Mouse (Mus musculus) neutrophil, adult 59 days (primary cell): ENCODE measurements around the gene Vmn1r132. TPM values are rescaled to one million over a fixed set of nuclear protein-coding genes. Genes with fewer than 3 reads are reported as not detected.

Source experiments
- total RNA-seq, 2 experiments: library from RNA; stranded (reverse); gene quantifications; 1 replicate in 1 of 2; 2 replicates in 1 of 2; pipeline ENCODE4 v1.2.4; 2023

The Vmn1r132 gene
- not detected for total RNA-seq

GRCm38 (mm10) chr7:21613792-21614191 lies at the start of gene Vmn1r132:
TSS of gene Vmn1r132 (plus strand) at chr7:21614092.

Other genes starting within 250 kb of the Vmn1r132 start
- not detected for gene Gm6882, start 181.3 kb upstream of the Vmn1r132 start, total RNA-seq
- gene Vmn1r130, start 102.3 kb upstream of the Vmn1r132 start, total RNA-seq: not detected
- not detected for gene Vmn1r131, start 68.0 kb upstream of the Vmn1r132 start, total RNA-seq
- not detected for gene Gm4175, start 147.4 kb downstream of the Vmn1r132 start, total RNA-seq
- gene Gm4177, start 182.6 kb downstream of the Vmn1r132 start, total RNA-seq: not detected
- not detected for gene Vmn1r135, start 218.3 kb downstream of the Vmn1r132 start, total RNA-seq
- not detected for gene Gm5725, start 230.2 kb downstream of the Vmn1r132 start, total RNA-seq